Mouse (Mus musculus) hindbrain, postnatal 0 days (tissue): ENCODE data around the gene C5ar1. TPM values are rescaled to one million over a fixed set of nuclear protein-coding genes. Genes with fewer than 3 reads are reported as not detected.

ENCODE experiments used
- ATAC-seq: fragments of 200-750 bp; cut with Nextera tagmentation; 2 replicates; pipeline ENCODE4 v1.8.0; 2017; ENCODE audit warnings: mild to moderate bottlenecking, moderate TSS enrichment, moderate library complexity
- DNase-seq: peaks from one replicate; pipeline ENCODE4 v3.0.0-alpha.2; 2015; ENCODE audit warnings: low spot score
- H3K27ac ChIP-seq: fragments of 300-500 bp; sonication (generic); 2 replicates; pipeline ENCODE4 v1.5.1; 2014; ENCODE audit warnings: mild to moderate bottlenecking
- H3K27me3 ChIP-seq: fragments of 300-500 bp; sonication (generic); 2 replicates; pipeline ENCODE4 v1.6.1; 2014; ENCODE audit warnings: low read length, mixed read lengths; ENCODE audit not compliant: insufficient read depth
- H3K36me3 ChIP-seq: fragments of 300-500 bp; sonication (generic); 2 replicates; pipeline ENCODE4 v1.6.1; 2014; ENCODE audit warnings: low read length, mixed read lengths; ENCODE audit not compliant: insufficient read depth
- H3K4me1 ChIP-seq: fragments of 300-500 bp; sonication (generic); 2 replicates; pipeline ENCODE4 v1.6.1; 2014; ENCODE audit warnings: antibody characterized with exemption, low read length, mixed read lengths; ENCODE audit not compliant: insufficient read depth
- H3K4me2 ChIP-seq: fragments of 300-500 bp; sonication (generic); 2 replicates; pipeline ENCODE4 v1.6.1; 2014; ENCODE audit warnings: low read depth, mild to moderate bottlenecking, low read length, moderate library complexity, mixed read lengths
- H3K4me3 ChIP-seq: fragments of 300-500 bp; sonication (generic); 2 replicates; pipeline ENCODE4 v1.5.1; 2014; ENCODE audit warnings: low read length
- H3K9ac ChIP-seq: fragments of 300-500 bp; sonication (generic); replicated peaks from 2 replicates; pipeline ENCODE4 v1.6.1; 2014; ENCODE audit warnings: mild to moderate bottlenecking, low read length, moderate library complexity, mixed read lengths
- H3K9me3 ChIP-seq: fragments of 300-500 bp; sonication (generic); 2 replicates; pipeline ENCODE4 v1.6.1; 2016; ENCODE audit warnings: low read length, mixed read lengths
- CTCF ChIP-seq: IDR thresholded peaks from 2 replicates; pipeline ENCODE4 v1.5.1; 2016; ENCODE audit warnings: antibody characterized with exemption, control low read depth, low read depth
- WGBS: fragments of 180-500 bp; shearing (Covaris S2); extraction: QIAGEN DNeasy Blood & Tissue Kit; methylation state at CpG from one replicate; pipeline ENCODE4 v1.1.7; 2014; 5-methylcytosine and 5-hydroxymethylcytosine counted together
- polyA plus RNA-seq: library from polyadenylated mRNA; unstranded; fragments of >200 nt; fragmentation: Nextera tagmentation; extraction: Ambion mirVana; gene quantifications from 2 replicates; pipeline ENCODE4 v1.2.1, GENCODE M21; 2015
- total RNA-seq: library from RNA; depleted of rRNA; stranded (reverse); fragments of >200 nt; gene quantifications from 2 replicates; pipeline ENCODE4 v1.2.3, GENCODE M21; 2014

Gene C5ar1
- total and polyA plus RNA-seq, 2 experiments from 2014 or later = 1.5 to 1.9 TPM

GRCm38 (mm10) chr7:16297616-16298015, 38.3 kb upstream of the C5ar1 start:
- no peak overlapping the region for H3K4me2 ChIP-seq

DNA sequence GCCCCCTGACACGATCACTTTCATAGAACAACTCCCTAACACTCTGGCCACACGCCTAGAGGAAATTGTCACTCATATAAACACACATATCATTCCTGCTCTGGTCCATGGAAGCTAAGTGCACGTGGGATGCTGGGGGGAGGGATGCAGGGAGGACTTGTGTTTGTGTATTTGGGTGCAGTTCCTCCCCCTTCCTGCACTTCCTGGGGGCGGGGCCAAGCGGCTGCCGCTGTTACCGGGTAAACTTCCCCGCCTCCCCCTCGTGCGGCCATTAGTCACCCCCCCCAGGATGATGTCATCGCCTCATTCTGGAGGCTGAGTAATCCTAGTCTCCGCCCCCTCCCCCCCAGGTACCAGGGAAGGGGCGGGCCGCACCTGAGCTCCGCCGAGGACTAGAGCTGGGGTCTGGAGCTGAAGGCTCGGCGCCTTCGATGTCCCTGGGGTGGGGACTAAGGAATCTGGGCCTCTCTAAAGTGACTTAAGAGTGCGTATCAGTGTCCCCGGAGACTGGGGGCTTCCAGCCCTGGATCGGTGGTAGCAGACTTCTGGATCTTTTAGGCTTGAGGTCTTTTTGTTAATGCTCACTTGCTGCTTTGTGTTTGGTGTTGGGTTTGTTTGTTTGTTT, 37.5 kb upstream of the C5ar1 start:
- H3K4me3 ChIP-seq = peak overlapping the region; percentile 33
- H3K36me3 ChIP-seq = no peaks in the 10 kb centered on the region
- no peaks in the 10 kb centered on the region for H3K9me3 ChIP-seq
- H3K4me1 ChIP-seq = peaks cover 7% of the 10 kb centered on the region; the same call in 1 of the 2 replicates
- peak; percentile 95 for DNase-seq
- ATAC-seq = peak; percentile 65
- under 1% methylated on average over 21 of the region's 22 CpGs for WGBS
- no peaks in the 10 kb centered on the region for H3K27me3 ChIP-seq
- peak overlapping the region; percentile 71 for H3K27ac ChIP-seq
- peak; percentile 60 for TF ChIP-seq CTCF
- peak overlapping the region; percentile 33; the same call in 1 of the 2 replicates for H3K9ac ChIP-seq
- peak overlapping the region; percentile 61 for H3K4me2 ChIP-seq

More at GRCm38 (mm10) chr7:16297616-16298015, 38.3 kb upstream of the C5ar1 start:
- H3K36me3 ChIP-seq = no peaks in the 10 kb centered on the region
- DNase-seq (no peak), ATAC-seq (no peak)
- H3K9me3 ChIP-seq = no peaks in the 10 kb centered on the region
- H3K27me3 ChIP-seq = no peaks in the 10 kb centered on the region
- H3K9ac ChIP-seq = no peak overlapping the region
- TF ChIP-seq CTCF = no peak
- WGBS = 65% methylated on average over 2 of the region's 2 CpGs
- peaks cover 7% of the 10 kb centered on the region; the same call in 1 of the 2 replicates for H3K4me1 ChIP-seq
- H3K4me3 ChIP-seq = no peak overlapping the region
- H3K27ac ChIP-seq = peak overlapping the region; percentile 71; the same call in 1 of the 2 replicates

GRCm38 (mm10) chr7:16296146-16296545, 36.8 kb upstream of the C5ar1 start:
- peaks cover 7% of the 10 kb centered on the region; the same call in 1 of the 2 replicates for H3K4me1 ChIP-seq
- peak overlapping the region; percentile 33; the same call in 1 of the 2 replicates for H3K9ac ChIP-seq
- ATAC-seq (no peak), DNase-seq (no peak)
- TF ChIP-seq CTCF = no peak
- peak overlapping the region; percentile 71; the same call in 1 of the 2 replicates for H3K27ac ChIP-seq
- H3K9me3 ChIP-seq = no peaks in the 10 kb centered on the region
- no peaks in the 10 kb centered on the region for H3K27me3 ChIP-seq
- 43% methylated on average over 2 of the region's 2 CpGs for WGBS
- no peaks in the 10 kb centered on the region for H3K36me3 ChIP-seq
- peak overlapping the region; percentile 61 for H3K4me2 ChIP-seq
- H3K4me3 ChIP-seq = no peak overlapping the region

GRCm38 (mm10) chr7:16295321-16295900, 36.1 kb upstream of the C5ar1 start:
- Histone ChIP-seq H3K27ac (peak overlapping the region; percentile 66), H3K36me3 (no peaks in the 10 kb centered on the region), H3K9ac (peak overlapping the region; percentile 37; the same call in 1 of the 2 replicates), H3K4me2 (peak overlapping the region; percentile 57), H3K27me3 (no peaks in the 10 kb centered on the region), H3K4me3 (peak overlapping the region; percentile 35), H3K9me3 (no peaks in the 10 kb centered on the region), H3K4me1 (peaks cover 7% of the 10 kb centered on the region; the same call in 1 of the 2 replicates)
- 2% methylated on average over 40 of the region's 41 CpGs for WGBS
- TF ChIP-seq CTCF = no peak
- DNase-seq = peak; percentile 85
- ATAC-seq = peak; percentile 11; the same call in 1 of the 2 replicates

- Histone ChIP-seq H3K4me3 (peak overlapping the region; percentile 35), H3K27ac (peak overlapping the region; percentile 66), H3K4me1 (peaks cover 7% of the 10 kb centered on the region; the same call in 1 of the 2 replicates), H3K9me3 (no peaks in the 10 kb centered on the region), H3K9ac (peak overlapping the region; percentile 37; the same call in 1 of the 2 replicates), H3K27me3 (no peaks in the 10 kb centered on the region), H3K4me2 (peak overlapping the region; percentile 57), H3K36me3 (no peaks in the 10 kb centered on the region)
- ATAC-seq (peak; percentile 39), DNase-seq (peak; percentile 94)
- peak; percentile 96 for TF ChIP-seq CTCF
- 0% methylated on average over 23 of the region's 23 CpGs for WGBS
Observed at GRCm38 (mm10) chr7:16294837-16295236, 35.5 kb upstream of the C5ar1 start.

GRCm38 (mm10) chr7:16294346-16294745, 35.0 kb upstream of the C5ar1 start:
- Histone ChIP-seq H3K36me3 (no peaks in the 10 kb centered on the region), H3K9me3 (no peaks in the 10 kb centered on the region), H3K9ac (no peak overlapping the region), H3K4me2 (peak overlapping the region; percentile 57; the same call in 1 of the 2 replicates), H3K4me1 (peaks cover 7% of the 10 kb centered on the region; the same call in 1 of the 2 replicates), H3K4me3 (no peak overlapping the region), H3K27me3 (no peaks in the 10 kb centered on the region), H3K27ac (no peak overlapping the region)
- ATAC-seq = peak; percentile 46; the same call in 1 of the 2 replicates
- no peak for TF ChIP-seq CTCF
- DNase-seq = peak; percentile 78
- 26% methylated on average over 4 of the region's 4 CpGs for WGBS

DNA sequence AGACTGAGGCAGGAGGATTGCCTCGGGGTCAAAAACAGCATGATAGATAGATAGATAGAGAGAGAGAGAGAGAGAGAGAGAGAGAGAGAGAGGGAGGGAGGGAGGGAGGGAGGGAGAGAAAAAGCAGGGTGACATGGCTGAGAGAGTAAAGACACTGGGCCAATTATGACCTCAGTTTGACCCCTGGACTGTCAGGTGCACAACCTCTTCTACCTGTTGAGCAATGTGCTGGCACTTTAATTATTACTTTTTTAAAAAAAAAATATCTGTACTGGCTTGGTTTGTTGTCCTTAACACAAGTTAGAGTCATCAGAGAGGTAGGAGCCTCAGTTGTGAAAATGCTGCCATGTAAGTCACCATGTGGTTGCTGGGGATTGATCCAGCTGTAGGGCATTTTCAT, 28.5 kb upstream of the C5ar1 start:
- no peak overlapping the region for H3K4me2 ChIP-seq
- 0 out of 2 replicates have a peak, but pooled peaks cover 3% of the 10 kb centered on the region for H3K4me1 ChIP-seq
- H3K4me3 ChIP-seq = no peak overlapping the region
- no peaks in the 10 kb centered on the region for H3K27me3 ChIP-seq
- H3K36me3 ChIP-seq = peaks cover 7% of the 10 kb centered on the region; the same call in 1 of the 2 replicates
- no peaks in the 10 kb centered on the region for H3K9me3 ChIP-seq
- no peak for ATAC-seq
- H3K9ac ChIP-seq = no peak overlapping the region
- WGBS = 81% methylated on average over 1 of the region's 1 CpGs
- no peak overlapping the region for H3K27ac ChIP-seq
- no peak for TF ChIP-seq CTCF
- no peak for DNase-seq
